Mouse (Mus musculus) hindbrain, embryonic 12.5 days (tissue): Measurements from ENCODE around the gene Tnfrsf14. TPM values are rescaled to one million over a fixed set of nuclear protein-coding genes. Genes with fewer than 3 reads are reported as not detected.

Source experiments
- ATAC-seq: fragments of 200-750 bp; cut with Nextera tagmentation; 2 replicates; pipeline ENCODE4 v1.8.0; 2017; ENCODE audit warnings: moderate TSS enrichment; ENCODE audit not compliant: low FRiP score
- H3K27ac ChIP-seq: fragments of 300-500 bp; sonication (generic); 2 replicates; pipeline ENCODE4 v1.5.1; 2016; ENCODE audit warnings: mild to moderate bottlenecking
- H3K27me3 ChIP-seq: fragments of 300-500 bp; sonication (generic); 2 replicates; pipeline ENCODE4 v1.6.1; 2016; ENCODE audit warnings: mild to moderate bottlenecking
- H3K36me3 ChIP-seq: fragments of 300-500 bp; sonication (generic); 2 replicates; pipeline ENCODE4 v1.6.1; 2016; ENCODE audit warnings: mild to moderate bottlenecking
- H3K4me1 ChIP-seq: fragments of 300-500 bp; sonication (generic); 2 replicates; pipeline ENCODE4 v1.6.1; 2016
- H3K4me2 ChIP-seq: fragments of 300-500 bp; sonication (generic); replicated peaks from 2 replicates; pipeline ENCODE4 v1.6.1; 2016; ENCODE audit warnings: mild to moderate bottlenecking
- H3K4me3 ChIP-seq: fragments of 300-500 bp; sonication (generic); 2 replicates; pipeline ENCODE4 v1.5.1; 2016; ENCODE audit warnings: mild to moderate bottlenecking
- H3K9ac ChIP-seq: fragments of 300-500 bp; sonication (generic); 2 replicates; pipeline ENCODE4 v1.6.1; 2016; ENCODE audit warnings: mild to moderate bottlenecking, moderate library complexity
- H3K9me3 ChIP-seq: fragments of 300-500 bp; sonication (generic); replicated peaks from 2 replicates; pipeline ENCODE4 v1.6.1; 2016; ENCODE audit warnings: mild to moderate bottlenecking
- WGBS: fragments of 180-500 bp; shearing (Covaris S2); methylation state at CpG from one replicate; pipeline ENCODE4 v1.1.7; 2016; 5-methylcytosine and 5-hydroxymethylcytosine counted together
- polyA plus RNA-seq: library from polyadenylated mRNA; unstranded; fragments of >200 nt; fragmentation: Nextera tagmentation; extraction: Ambion mirVana; gene quantifications from 2 replicates; pipeline ENCODE4 v1.2.1, GENCODE M21; 2016

Gene Tnfrsf14
- polyA plus RNA-seq, 1 experiment from 2014 or later: 0.97 TPM

GRCm38 (mm10) chr4:154960690-154961225 lies 32.4 kb upstream of the Tnfrsf14 start, which contains the start of gene Hes5:
Hes5 (plus strand) TSS chr4:154960923.
- ATAC-seq: peak; percentile 71
- Histone ChIP-seq H3K4me2 (peak within 1 kb of the TSS; percentile 85), H3K9ac (peak within 1 kb of the TSS; percentile 92), H3K4me1 (peaks cover 83% of the 10 kb centered on the region), H3K36me3 (no peaks in the 10 kb centered on the region), H3K9me3 (no peaks in the 10 kb centered on the region), H3K27me3 (peaks cover 58% of the 10 kb centered on the region), H3K4me3 (peak within 1 kb of the TSS; percentile 79), H3K27ac (peak within 1 kb of the TSS; percentile 97)
- WGBS: under 1% methylated on average over 60 of the region's 65 CpGs

- Histone ChIP-seq H3K9ac (peak overlapping the region; percentile 92; the same call in 1 of the 2 replicates), H3K4me2 (peak overlapping the region; percentile 85), H3K36me3 (no peaks in the 10 kb centered on the region), H3K4me3 (peak overlapping the region; percentile 79), H3K4me1 (peaks cover 79% of the 10 kb centered on the region), H3K9me3 (no peaks in the 10 kb centered on the region), H3K27ac (peak overlapping the region; percentile 97), H3K27me3 (peaks cover 63% of the 10 kb centered on the region)
- no peak for ATAC-seq
- 13% methylated on average over 15 of the region's 20 CpGs for WGBS
These were observed 31.8 kb upstream of the Tnfrsf14 start for GRCm38 (mm10) chr4:154960021-154960689.

- peaks cover 75% of the 10 kb centered on the region for H3K27me3 ChIP-seq
- ATAC-seq: no peak
These were observed 30.3 kb upstream of the Tnfrsf14 start for GRCm38 (mm10) chr4:154958621-154959020.

GRCm38 (mm10) chr4:154958171-154958570 lies 29.8 kb upstream of the Tnfrsf14 start:
- peak; percentile 49 for ATAC-seq
- H3K4me1 ChIP-seq: peaks cover 76% of the 10 kb centered on the region
- peak overlapping the region; percentile 72 for H3K27ac ChIP-seq
- no peaks in the 10 kb centered on the region for H3K9me3 ChIP-seq
- peaks cover 75% of the 10 kb centered on the region for H3K27me3 ChIP-seq
- no peaks in the 10 kb centered on the region for H3K36me3 ChIP-seq
- H3K4me3 ChIP-seq: peak overlapping the region; percentile 4; the same call in 1 of the 2 replicates
- H3K9ac ChIP-seq: no peak overlapping the region
- under 1% methylated on average over 15 of the region's 15 CpGs for WGBS
- peak overlapping the region; percentile 47 for H3K4me2 ChIP-seq

More at GRCm38 (mm10) chr4:154958621-154959020, 30.3 kb upstream of the Tnfrsf14 start:
- Histone ChIP-seq H3K4me3 (no peak overlapping the region), H3K9ac (peak overlapping the region; percentile 27; the same call in 1 of the 2 replicates), H3K36me3 (no peaks in the 10 kb centered on the region), H3K27ac (peak overlapping the region; percentile 72), H3K9me3 (no peaks in the 10 kb centered on the region), H3K4me1 (peaks cover 76% of the 10 kb centered on the region), H3K4me2 (peak overlapping the region; percentile 47)
- WGBS: 5% methylated on average over 8 of the region's 8 CpGs

- H3K27me3 ChIP-seq: peaks cover 74% of the 10 kb centered on the region
- no peaks in the 10 kb centered on the region for H3K9me3 ChIP-seq
- no peak overlapping the region for H3K4me3 ChIP-seq
- peak overlapping the region; percentile 47 for H3K4me2 ChIP-seq
- WGBS: 35% methylated on average over 13 of the region's 13 CpGs
- no peak for ATAC-seq
- H3K9ac ChIP-seq: no peak overlapping the region
- H3K36me3 ChIP-seq: no peaks in the 10 kb centered on the region
- peak overlapping the region; percentile 72; the same call in 1 of the 2 replicates for H3K27ac ChIP-seq
- H3K4me1 ChIP-seq: peaks cover 76% of the 10 kb centered on the region
These were observed 29.1 kb upstream of the Tnfrsf14 start for GRCm38 (mm10) chr4:154957289-154957993.

GRCm38 (mm10) chr4:154956604-154957003 lies 28.2 kb upstream of the Tnfrsf14 start:
- WGBS: 16% methylated on average over 9 of the region's 9 CpGs
- no peak for ATAC-seq
- H3K4me2 ChIP-seq: no peak overlapping the region
- 0 out of 2 replicates have a peak overlapping the region, but pooled peaks have one; percentile 17 for H3K27ac ChIP-seq
- no peaks in the 10 kb centered on the region for H3K36me3 ChIP-seq
- no peaks in the 10 kb centered on the region for H3K9me3 ChIP-seq
- peaks cover 75% of the 10 kb centered on the region for H3K27me3 ChIP-seq
- H3K4me3 ChIP-seq: no peak overlapping the region
- H3K4me1 ChIP-seq: peaks cover 71% of the 10 kb centered on the region
- H3K9ac ChIP-seq: no peak overlapping the region

GRCm38 (mm10) chr4:154952461-154953241 lies 24.3 kb upstream of the Tnfrsf14 start:
- Histone ChIP-seq H3K4me1 (peaks cover 53% of the 10 kb centered on the region), H3K36me3 (no peaks in the 10 kb centered on the region), H3K27me3 (peaks cover 72% of the 10 kb centered on the region), H3K27ac (peak overlapping the region; percentile 57; the same call in 1 of the 2 replicates), H3K9ac (no peak overlapping the region), H3K4me3 (no peak overlapping the region), H3K9me3 (no peaks in the 10 kb centered on the region), H3K4me2 (peak overlapping the region; percentile 26)
- WGBS: 2% methylated on average over 26 of the region's 26 CpGs
- ATAC-seq: peak; percentile 73

- H3K9ac ChIP-seq: no peak overlapping the region
- peak overlapping the region; percentile 82 for H3K27ac ChIP-seq
- H3K36me3 ChIP-seq: no peaks in the 10 kb centered on the region
- peak; percentile 5 for ATAC-seq
- H3K4me1 ChIP-seq: peaks cover 61% of the 10 kb centered on the region
- H3K9me3 ChIP-seq: no peaks in the 10 kb centered on the region
- H3K4me3 ChIP-seq: no peak overlapping the region; the same call in 1 of the 2 replicates
- 7% methylated on average over 15 of the region's 16 CpGs for WGBS
- H3K27me3 ChIP-seq: peaks cover 50% of the 10 kb centered on the region
- peak overlapping the region; percentile 17 for H3K4me2 ChIP-seq
These were observed 21.2 kb upstream of the Tnfrsf14 start for GRCm38 (mm10) chr4:154949589-154949982.

- peaks cover 61% of the 10 kb centered on the region for H3K4me1 ChIP-seq
- H3K9me3 ChIP-seq: no peaks in the 10 kb centered on the region
- peak overlapping the region; percentile 26 for H3K4me2 ChIP-seq
- ATAC-seq: no peak
- 45% methylated on average over 6 of the region's 6 CpGs for WGBS
- no peak overlapping the region for H3K9ac ChIP-seq
- peak overlapping the region; percentile 82 for H3K27ac ChIP-seq
- H3K36me3 ChIP-seq: no peaks in the 10 kb centered on the region
- no peak overlapping the region for H3K4me3 ChIP-seq
- H3K27me3 ChIP-seq: peaks cover 45% of the 10 kb centered on the region
These were observed 20.7 kb upstream of the Tnfrsf14 start for GRCm38 (mm10) chr4:154948940-154949588.

- Histone ChIP-seq H3K27me3 (peaks cover 44% of the 10 kb centered on the region), H3K9ac (no peak overlapping the region)
These were observed 19.9 kb upstream of the Tnfrsf14 start for GRCm38 (mm10) chr4:154948066-154948939.

More at GRCm38 (mm10) chr4:154948066-154948939, 19.9 kb upstream of the Tnfrsf14 start:
- 41% methylated on average over 14 of the region's 14 CpGs for WGBS
- peak; percentile 63 for ATAC-seq
- no peak overlapping the region for H3K4me3 ChIP-seq
- peak overlapping the region; percentile 82 for H3K27ac ChIP-seq
- H3K4me2 ChIP-seq: peak overlapping the region; percentile 26; the same call in 1 of the 2 replicates
- peaks cover 60% of the 10 kb centered on the region for H3K4me1 ChIP-seq
- H3K9me3 ChIP-seq: no peaks in the 10 kb centered on the region
- H3K36me3 ChIP-seq: no peaks in the 10 kb centered on the region
